Mouse (Mus musculus): ENCODE measurements at regions not wholly inside any gene's neighbourhood (a gene's known extent, or its start where the extent isn't known, plus 50 kb on each side); places are given as distances from the start of the nearest gene placed in this dataset.

DNA sequence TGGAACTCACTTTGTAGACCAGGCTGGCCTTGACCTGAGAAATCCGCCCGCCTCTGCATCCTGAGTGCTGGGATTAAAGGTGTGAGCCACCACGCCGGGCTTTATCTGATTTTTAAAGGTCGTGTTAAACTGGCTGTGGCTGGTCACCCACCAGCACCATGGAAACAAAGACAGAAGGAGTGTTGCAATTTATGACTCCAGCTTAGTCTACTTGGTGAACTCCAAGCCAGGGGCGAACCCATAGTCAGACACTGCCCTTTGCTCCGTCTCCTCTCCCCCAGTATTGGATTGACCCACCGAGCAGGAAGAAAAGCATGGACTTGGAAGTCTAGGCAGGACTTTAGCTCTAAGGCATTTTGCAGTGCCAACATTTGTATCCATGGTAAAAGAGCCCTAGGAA is 86.5 kb upstream of the Fam3c start:
- DNase-seq = no peak

DNA sequence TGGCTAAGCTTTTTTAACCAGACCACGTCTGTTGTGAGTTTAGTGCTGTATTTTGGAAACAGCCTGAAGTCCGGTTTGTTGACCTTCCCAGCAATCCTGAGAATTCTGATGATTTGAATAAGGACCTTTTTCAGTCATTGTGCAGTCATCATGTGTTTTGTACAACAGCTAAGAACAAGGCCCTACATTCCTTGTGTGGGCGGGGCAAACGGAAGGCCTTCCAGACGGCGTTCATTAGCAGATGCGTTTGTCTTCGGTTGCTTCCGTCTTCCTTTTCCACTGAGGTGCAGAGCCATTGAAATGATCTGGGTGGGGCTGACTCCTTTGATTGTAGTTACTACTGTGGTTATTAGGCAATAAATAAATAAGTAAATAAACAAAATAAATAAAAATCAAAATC is 83.8 kb upstream of the Fam3c start:
- no peak for DNase-seq

DNA sequence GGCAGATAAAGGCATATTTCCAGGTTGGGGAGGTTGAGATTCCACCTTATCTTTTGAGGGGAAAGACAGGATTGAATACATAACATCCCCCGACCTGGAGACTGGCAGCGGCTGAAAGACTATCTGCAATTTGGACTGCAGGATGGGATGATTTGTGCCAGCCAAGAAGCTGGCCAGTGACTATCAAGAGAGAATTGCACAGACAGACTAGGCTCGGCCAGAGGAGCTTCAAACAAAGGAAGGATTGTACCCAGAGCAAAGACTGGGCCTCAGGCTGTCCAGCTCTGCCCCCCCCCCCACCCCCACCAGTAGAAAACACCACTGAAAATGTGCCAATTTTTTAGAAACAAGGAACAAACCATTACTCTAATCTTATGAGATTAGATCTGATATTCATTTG is 73.0 kb upstream of the Fam3c start:
- DNase-seq = no peak

DNA sequence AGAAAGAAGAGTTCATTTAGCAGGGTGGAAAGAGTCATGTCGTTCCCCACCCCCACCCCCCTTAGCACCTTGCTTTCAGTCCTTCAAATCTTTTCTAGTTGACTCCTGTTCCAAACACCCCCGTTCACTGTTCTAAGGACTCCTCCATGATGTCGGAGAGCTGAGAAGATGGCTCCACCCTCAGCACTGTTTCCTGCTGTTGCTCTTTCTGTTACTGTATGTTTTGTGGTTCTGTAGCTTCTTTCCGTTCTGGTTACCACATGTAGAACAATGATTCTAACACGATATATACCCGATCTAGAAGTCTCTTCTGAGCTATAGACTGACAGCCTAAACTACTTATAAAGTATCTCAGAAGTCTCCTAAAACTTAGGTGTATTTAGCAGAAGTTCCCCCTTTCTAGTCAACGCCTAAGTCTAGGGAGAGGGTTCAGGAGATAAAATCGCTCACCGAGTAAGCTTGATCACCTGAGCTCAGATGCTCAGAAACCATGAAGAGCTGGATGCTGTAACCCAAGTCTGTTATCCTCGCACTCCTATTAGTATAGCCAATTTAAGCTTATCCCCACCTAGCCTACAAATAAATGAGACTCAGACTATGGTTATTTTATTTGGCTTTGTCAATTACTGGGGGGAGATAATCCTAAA is 68.2 kb upstream of the Fam3c start:
- no peak for DNase-seq

DNA sequence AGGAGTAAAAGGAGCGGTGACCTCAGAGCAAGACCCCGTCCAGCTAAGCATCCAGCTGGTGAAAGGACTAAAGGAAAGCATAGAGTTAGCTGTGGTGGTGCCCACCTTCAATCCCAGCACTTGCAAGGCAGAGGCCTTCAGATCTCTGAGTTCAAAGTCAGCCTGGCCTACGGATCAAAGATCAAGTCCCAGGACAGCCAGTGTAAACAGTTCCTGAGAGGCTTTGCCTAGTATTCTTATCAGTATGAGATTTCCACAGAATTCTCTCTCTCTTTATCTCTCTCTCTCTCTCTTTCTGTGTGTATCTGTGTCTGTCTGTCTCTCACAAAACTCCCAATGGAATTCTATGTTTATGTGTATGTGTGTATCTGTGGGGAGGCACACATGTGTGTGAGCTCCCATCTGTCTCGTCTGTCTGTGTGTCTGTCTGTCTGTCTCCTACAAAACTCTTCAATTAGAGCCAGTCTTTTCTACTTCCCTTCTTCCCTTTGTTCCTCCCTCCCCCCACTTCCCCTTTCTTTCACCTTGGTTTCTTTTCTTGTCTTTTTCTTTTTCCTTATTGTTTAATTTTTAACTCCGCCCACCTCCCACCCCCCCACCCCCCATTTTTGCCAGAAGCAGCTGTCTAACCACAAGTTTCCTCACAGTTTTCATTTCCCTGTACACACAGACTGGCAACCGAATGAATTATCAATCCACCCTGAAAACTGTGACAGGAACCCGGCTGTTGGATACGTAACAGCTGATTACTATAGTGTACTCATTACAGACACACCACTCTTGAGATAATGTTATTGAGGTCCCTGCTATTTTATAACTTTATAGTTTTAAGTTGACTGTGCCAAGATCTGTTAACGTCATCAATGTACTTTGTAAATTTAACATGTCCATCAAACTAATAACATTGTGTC is 67.3 kb upstream of the Fam3c start:
- no peak for DNase-seq

DNA sequence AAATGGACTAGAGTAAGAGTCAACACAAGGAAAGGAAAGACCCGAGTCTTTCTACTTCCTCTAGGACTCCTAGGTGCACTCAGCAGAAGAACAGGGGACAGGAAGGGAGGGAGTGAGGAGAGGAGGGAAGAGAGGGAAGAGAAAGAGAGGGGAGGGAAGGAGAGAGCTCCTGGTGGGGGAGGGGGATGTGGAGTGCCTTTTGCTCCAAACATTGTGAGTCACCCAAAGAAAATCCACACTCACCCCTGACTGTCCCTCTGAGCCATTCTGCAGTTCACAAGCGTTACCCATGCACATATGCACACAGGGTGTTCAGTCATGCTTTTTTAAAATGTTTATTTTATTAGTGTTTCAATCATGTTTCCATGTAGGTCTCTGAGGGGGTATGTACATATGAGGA is 65.5 kb upstream of the Fam3c start:
- no peak for DNase-seq

DNA sequence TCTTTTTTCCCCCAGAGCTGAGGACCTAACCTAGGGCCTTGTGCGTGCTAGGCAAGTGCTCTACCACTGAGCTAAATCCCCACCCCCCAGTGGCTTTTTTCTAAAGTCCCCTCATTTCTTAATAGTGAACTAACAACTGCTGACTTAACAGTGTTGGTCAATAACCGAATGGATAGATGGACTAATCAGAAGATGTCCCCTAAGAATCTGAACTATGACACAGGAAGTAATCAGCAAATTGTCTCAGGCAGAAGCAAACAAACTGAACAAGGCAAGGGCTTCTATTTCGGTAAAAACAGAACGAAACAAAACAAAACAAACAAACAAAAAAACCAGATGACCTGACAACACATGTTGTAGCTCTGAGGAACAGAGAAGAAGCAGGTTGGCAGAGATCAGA is 62.2 kb upstream of the Fam3c start:
- DNase-seq = no peak

DNA sequence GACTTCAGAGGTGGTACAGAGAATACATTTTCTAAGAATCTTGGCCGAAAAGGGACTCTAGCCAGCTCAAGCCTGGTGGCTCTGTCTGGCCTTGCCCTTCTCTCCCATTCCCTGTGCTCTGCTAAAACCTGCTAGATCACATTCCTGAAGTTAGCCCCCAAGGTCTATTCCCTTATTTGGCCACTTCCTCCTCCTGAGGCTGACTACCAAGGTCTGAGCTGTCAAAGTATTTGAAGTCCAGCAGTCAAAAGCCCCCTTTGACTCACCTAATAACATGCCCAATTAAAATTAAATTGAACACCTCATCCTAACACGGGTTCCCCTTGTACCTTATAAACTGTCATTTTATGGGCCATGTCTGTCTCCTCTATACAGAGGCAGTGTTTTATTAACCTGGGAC is 61.1 kb upstream of the Fam3c start:
- DNase-seq = peak; percentile 75

DNA sequence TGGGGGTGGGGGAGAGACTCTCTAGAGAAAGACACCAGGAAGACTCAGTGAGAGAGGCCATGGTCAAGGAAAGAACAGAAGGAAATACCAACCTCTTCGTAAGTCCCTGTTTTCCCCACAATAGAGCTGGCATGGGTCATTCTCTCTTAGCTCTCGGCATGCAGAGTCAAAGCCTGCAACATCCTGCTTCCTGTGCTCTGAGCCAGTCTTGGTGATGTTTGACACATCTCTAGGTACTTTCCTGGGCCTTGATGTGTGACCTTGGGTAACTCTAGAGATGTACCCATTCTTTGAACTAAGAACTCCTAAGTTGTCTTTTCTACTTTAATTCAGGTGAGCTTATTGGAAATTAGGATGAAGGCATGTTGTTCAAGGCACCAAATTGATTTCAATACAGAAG is 55.8 kb upstream of the Fam3c start:
- no peak for DNase-seq

DNA sequence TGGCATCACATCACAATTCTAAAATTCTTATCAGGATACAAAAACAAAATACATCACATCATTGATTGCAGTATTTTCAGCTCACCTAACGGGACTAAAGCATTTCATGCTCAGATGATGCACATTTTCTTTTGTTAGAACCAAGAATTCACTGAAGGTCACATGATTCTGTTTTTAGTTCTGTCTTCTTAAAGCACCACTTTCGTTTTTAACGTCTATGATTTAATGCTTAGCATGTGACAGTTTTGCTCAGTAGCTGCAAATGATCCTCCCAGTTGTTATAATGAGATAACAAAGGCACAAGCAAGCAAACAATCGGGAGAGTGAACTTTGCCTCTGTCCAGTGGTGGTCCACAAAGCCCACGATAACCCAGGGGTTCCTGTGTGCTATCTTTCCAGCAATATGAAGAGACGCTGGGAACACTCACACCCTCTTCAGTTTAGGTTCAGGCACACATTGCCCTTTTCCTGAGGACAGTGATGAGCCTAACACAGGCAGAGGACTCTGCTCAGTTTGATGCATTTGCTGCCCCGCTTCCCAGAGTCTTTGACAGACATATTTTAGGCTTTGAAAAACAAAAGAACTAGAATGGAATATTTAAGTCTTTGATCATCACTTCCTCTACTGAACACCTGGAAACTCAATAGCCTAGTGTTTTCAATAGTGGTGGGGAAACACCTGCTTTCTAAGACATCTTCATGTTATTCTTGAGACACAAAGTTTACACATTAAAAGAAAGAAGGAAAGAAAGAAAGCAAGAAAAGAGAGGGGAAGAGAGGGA is 53.0 kb upstream of the Fam3c start:
- DNase-seq = no peak
